Mouse (Mus musculus) embryonic facial prominence, embryonic 11.5 days (tissue): ENCODE data around the gene Phkg2. TPM values are rescaled to one million over a fixed set of nuclear protein-coding genes. Genes with fewer than 3 reads are reported as not detected.

Source experiments
- ATAC-seq: fragments of 200-750 bp; cut with Nextera tagmentation; replicated peaks from 2 replicates; pipeline ENCODE4 v1.8.0; 2017; ENCODE audit warnings: low read depth; ENCODE audit not compliant: insufficient number of reproducible peaks, low FRiP score, low TSS enrichment
- DNase-seq: peaks from one replicate; pipeline ENCODE4 v3.0.0-alpha.2; 2015; ENCODE audit warnings: low spot score
- H3K27ac ChIP-seq: fragments of 300-500 bp; sonication (generic); replicated peaks from 2 replicates; pipeline ENCODE4 v1.5.1; 2014; ENCODE audit warnings: mild to moderate bottlenecking, low read depth, low read length, control low read depth
- H3K27me3 ChIP-seq: fragments of 300-500 bp; sonication (generic); 2 replicates; pipeline ENCODE4 v1.6.1; 2014; ENCODE audit warnings: mild to moderate bottlenecking, low read length, moderate library complexity, mixed read lengths; ENCODE audit not compliant: control insufficient read depth, insufficient read depth
- H3K36me3 ChIP-seq: fragments of 300-500 bp; sonication (generic); replicated peaks from 2 replicates; pipeline ENCODE4 v1.6.1; 2014; ENCODE audit warnings: low read depth, mild to moderate bottlenecking, low read length, moderate library complexity, mixed read lengths; ENCODE audit not compliant: control insufficient read depth, insufficient read depth
- H3K4me1 ChIP-seq: fragments of 300-500 bp; sonication (generic); 2 replicates; pipeline ENCODE4 v1.6.1; 2014; ENCODE audit warnings: low read length, mixed read lengths; ENCODE audit not compliant: control insufficient read depth, insufficient read depth
- H3K4me2 ChIP-seq: fragments of 300-500 bp; sonication (generic); 2 replicates; pipeline ENCODE4 v1.6.1; 2014; ENCODE audit warnings: low read depth, mild to moderate bottlenecking, control low read depth, low read length, moderate library complexity
- H3K4me3 ChIP-seq: fragments of 300-500 bp; sonication (generic); 2 replicates; pipeline ENCODE4 v1.5.1; 2014; ENCODE audit warnings: low read depth, low read length, control low read depth
- H3K9ac ChIP-seq: fragments of 300-500 bp; sonication (generic); replicated peaks from 2 replicates; pipeline ENCODE4 v1.6.1; 2014; ENCODE audit warnings: mild to moderate bottlenecking, control low read depth, low read length
- H3K9me3 ChIP-seq: fragments of 300-500 bp; sonication (generic); replicated peaks from 2 replicates; pipeline ENCODE4 v1.6.1; 2016; ENCODE audit warnings: mild to moderate bottlenecking, low read length, inconsistent platforms, mixed read lengths; ENCODE audit not compliant: control insufficient read depth
- WGBS: fragments of 180-500 bp; shearing (Covaris S2); extraction: QIAGEN DNeasy Blood & Tissue Kit; methylation state at CpG from one replicate; pipeline ENCODE4 v1.1.7; 2014; 5-methylcytosine and 5-hydroxymethylcytosine counted together
- polyA plus RNA-seq: library from polyadenylated mRNA; unstranded; fragments of >200 nt; fragmentation: Nextera tagmentation; extraction: Ambion mirVana; gene quantifications from 2 replicates; pipeline ENCODE4 v1.2.1, GENCODE M21; 2014

Phkg2 gene
- polyA plus RNA-seq, 1 experiment from 2014 or later: 45.8 TPM

DNA sequence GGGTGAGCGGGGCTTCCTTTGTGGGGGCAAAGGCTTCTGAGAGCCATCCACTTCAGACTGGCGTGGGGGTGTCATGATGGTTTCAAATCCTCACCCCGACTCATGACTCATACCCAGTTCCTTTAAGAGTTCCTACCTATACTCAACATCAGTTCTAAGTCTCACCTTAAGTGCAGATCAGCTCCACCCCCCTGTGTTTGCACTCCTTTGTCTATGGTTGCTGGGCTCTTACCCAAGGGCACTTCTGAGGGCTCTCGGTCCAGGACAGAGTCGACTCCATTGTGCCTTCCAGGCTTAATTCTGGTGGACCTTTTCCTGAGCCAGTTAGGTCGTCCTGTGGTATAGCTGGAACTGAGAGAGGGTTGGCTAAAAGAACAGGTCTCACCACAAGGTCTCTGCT, 34.0 kb downstream of the Phkg2 start:
- H3K9ac ChIP-seq: no peak overlapping the region
- H3K9me3 ChIP-seq: no peaks in the 10 kb centered on the region
- no peaks in the 10 kb centered on the region for H3K27me3 ChIP-seq
- no peak overlapping the region for H3K4me3 ChIP-seq
- H3K27ac ChIP-seq: no peak overlapping the region
- no peaks in the 10 kb centered on the region for H3K4me1 ChIP-seq
- no peak for DNase-seq
- no peak for ATAC-seq
- H3K36me3 ChIP-seq: peaks cover 27% of the 10 kb centered on the region
- no peak overlapping the region for H3K4me2 ChIP-seq
- 82% methylated on average over 6 of the region's 6 CpGs for WGBS

DNA sequence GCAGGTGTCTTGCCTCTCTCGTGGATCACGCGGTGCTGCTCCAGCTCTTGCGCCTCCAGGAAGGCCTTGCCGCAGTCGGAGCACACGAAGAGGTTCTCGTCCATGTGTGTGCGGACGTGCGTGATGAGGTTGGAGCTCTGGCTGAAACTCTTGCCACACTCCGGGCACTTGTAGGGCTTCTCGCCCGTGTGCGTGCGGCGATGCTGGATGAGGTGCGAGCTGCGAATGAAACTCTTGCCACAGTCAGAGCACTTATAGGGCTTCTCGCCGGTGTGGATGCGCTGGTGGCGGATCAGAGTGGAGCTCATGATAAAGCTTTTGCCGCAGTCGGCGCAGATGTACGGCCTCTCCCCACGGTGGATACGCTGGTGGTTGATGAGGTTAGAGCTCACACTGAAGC, 37.9 kb downstream of the Phkg2 start:
- Histone ChIP-seq H3K4me1 (peaks cover 3% of the 10 kb centered on the region; the same call in 1 of the 2 replicates), H3K27me3 (no peaks in the 10 kb centered on the region), H3K4me3 (no peak overlapping the region), H3K9ac (no peak overlapping the region), H3K36me3 (peaks cover 24% of the 10 kb centered on the region), H3K27ac (no peak overlapping the region), H3K4me2 (no peak overlapping the region), H3K9me3 (no peaks in the 10 kb centered on the region)
- DNase-seq (no peak), ATAC-seq (no peak)
- WGBS: 97% methylated on average over 29 of the region's 29 CpGs

DNA sequence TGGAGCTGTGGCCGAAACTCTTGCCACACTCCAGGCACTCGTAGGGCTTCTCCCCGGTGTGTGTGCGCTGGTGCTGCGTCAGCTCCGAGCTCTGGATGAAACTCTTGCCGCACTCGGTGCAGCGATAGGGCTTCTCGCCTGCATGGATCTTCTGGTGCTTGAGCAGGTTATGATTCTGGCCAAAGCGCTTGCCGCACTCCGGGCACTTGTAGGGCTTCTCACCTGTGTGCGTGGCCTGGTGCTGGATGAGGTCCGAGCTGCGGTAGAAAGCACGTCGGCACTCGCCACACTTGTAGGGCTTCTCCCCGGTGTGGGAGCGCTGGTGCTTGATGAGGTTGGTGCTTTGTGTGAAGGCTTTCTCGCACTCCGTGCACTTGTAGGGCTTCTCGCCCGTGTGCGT, 38.4 kb downstream of the Phkg2 start:
- H3K9ac ChIP-seq: no peak overlapping the region
- ATAC-seq: no peak
- H3K4me1 ChIP-seq: peaks cover 3% of the 10 kb centered on the region; the same call in 1 of the 2 replicates
- no peak overlapping the region for H3K27ac ChIP-seq
- WGBS: 96% methylated on average over 26 of the region's 26 CpGs
- H3K9me3 ChIP-seq: no peaks in the 10 kb centered on the region
- no peaks in the 10 kb centered on the region for H3K27me3 ChIP-seq
- no peak overlapping the region for H3K4me3 ChIP-seq
- DNase-seq: no peak
- H3K36me3 ChIP-seq: peaks cover 24% of the 10 kb centered on the region
- no peak overlapping the region for H3K4me2 ChIP-seq

DNA sequence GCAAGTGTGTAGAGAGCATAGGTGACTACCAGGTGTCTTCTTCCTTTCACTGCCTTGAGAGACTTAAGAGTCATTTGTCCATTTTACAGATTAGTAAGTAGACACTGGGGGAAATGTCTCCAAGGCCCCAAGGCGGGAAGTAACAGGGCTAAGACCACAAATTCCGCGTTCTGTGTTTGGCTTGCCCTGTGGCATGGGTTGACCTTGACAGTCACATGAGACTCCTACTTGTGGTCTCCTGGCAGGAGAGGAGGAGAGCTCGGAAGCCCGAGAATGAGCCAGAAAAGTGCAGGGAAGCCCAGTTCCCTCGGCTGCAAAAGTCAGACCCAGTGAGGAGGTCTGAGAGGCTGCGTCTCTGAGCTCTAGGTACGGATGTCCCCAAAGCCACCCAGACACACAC, 40.4 kb downstream of the Phkg2 start:
- H3K9me3 ChIP-seq: no peaks in the 10 kb centered on the region

DNA sequence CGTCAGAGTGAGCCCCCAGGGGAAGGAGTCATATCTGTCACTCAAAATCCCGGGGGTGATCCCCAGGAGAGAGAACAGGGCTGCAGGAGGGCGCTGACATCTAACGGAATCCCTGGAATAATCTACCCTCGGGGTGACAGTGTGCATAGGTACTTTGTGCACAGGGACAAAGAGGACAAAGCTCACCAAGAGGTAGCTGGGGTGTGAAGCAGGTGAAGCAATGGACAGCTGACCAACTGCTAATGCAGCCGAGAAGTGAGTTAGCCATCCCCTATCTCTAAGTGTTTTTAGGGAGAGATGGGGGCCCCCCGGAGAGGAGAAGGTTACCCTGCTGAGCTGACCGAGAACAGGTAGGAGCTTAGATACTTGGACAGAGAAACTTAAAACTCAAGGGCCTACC, 41.0 kb downstream of the Phkg2 start:
- 21% methylated on average over 8 of the region's 8 CpGs for WGBS
- peak overlapping the region; percentile 77 for H3K4me3 ChIP-seq
- peak overlapping the region; percentile 57; the same call in 1 of the 2 replicates for H3K27ac ChIP-seq
- H3K27me3 ChIP-seq: no peaks in the 10 kb centered on the region
- H3K4me2 ChIP-seq: peak overlapping the region; percentile 81
- ATAC-seq (no peak), DNase-seq (no peak)
- H3K4me1 ChIP-seq: peaks cover 3% of the 10 kb centered on the region; the same call in 1 of the 2 replicates
- peaks cover 24% of the 10 kb centered on the region for H3K36me3 ChIP-seq
- H3K9ac ChIP-seq: peak overlapping the region; percentile 88
- no peaks in the 10 kb centered on the region for H3K9me3 ChIP-seq

More for the DNA sequence above, 40.4 kb downstream of the Phkg2 start:
- ATAC-seq (no peak), DNase-seq (no peak)
- peaks cover 3% of the 10 kb centered on the region; the same call in 1 of the 2 replicates for H3K4me1 ChIP-seq
- no peaks in the 10 kb centered on the region for H3K27me3 ChIP-seq
- WGBS: 80% methylated on average over 8 of the region's 8 CpGs
- no peak overlapping the region for H3K9ac ChIP-seq
- H3K4me3 ChIP-seq: 0 out of 2 replicates have a peak overlapping the region, but pooled peaks have one; percentile 77
- peaks cover 24% of the 10 kb centered on the region for H3K36me3 ChIP-seq
- H3K4me2 ChIP-seq: peak overlapping the region; percentile 81
- no peak overlapping the region for H3K27ac ChIP-seq

DNA sequence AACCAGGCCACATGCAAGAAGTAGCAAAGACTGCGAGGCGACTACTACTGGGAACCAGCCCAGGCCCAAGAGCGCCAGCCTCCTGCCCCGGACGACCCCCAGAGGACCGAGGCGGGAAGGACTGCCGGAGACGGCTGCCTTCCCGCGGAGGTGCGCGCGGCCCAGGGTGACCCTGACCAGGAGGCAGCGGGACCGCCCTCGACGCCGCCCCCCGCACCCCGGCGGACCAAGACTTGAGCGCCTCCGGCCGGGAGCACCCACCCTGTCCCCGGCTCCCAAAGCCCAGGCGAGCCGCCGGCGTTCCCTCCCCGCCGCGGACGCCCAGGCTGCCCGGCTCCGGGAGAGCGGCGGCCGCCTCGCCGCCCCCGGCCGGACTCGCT, 41.4 kb downstream of the Phkg2 start:
- Histone ChIP-seq H3K9ac (peak overlapping the region; percentile 88), H3K4me2 (peak overlapping the region; percentile 81), H3K27me3 (no peaks in the 10 kb centered on the region), H3K4me3 (peak overlapping the region; percentile 77), H3K36me3 (peaks cover 24% of the 10 kb centered on the region), H3K9me3 (no peaks in the 10 kb centered on the region), H3K4me1 (peaks cover 3% of the 10 kb centered on the region; the same call in 1 of the 2 replicates), H3K27ac (peak overlapping the region; percentile 57)
- ATAC-seq (peak; percentile 47), DNase-seq (peak; percentile 45)
- WGBS: 0% methylated on average over 14 of the region's 44 CpGs

GRCm38 (mm10) chr7:127614891-127615843, 42.0 kb downstream of the Phkg2 start, which contains the start of gene Zfp629:
Gene Zfp629, minus strand, starts transcription at chr7:127615797.
- peak; percentile 87 for ATAC-seq
- DNase-seq: peak; percentile 93
- Histone ChIP-seq H3K27me3 (no peaks in the 10 kb centered on the region), H3K4me2 (peak within 1 kb of the TSS; percentile 81), H3K4me1 (peaks cover 3% of the 10 kb centered on the region; the same call in 1 of the 2 replicates), H3K36me3 (peaks cover 20% of the 10 kb centered on the region), H3K4me3 (peak within 1 kb of the TSS; percentile 77), H3K27ac (peak within 1 kb of the TSS; percentile 57), H3K9ac (peak within 1 kb of the TSS; percentile 88), H3K9me3 (no peaks in the 10 kb centered on the region)
- WGBS: under 1% methylated on average over 27 of the region's 50 CpGs

- Histone ChIP-seq H3K27me3 (no peaks in the 10 kb centered on the region), H3K4me3 (no peak overlapping the region), H3K36me3 (peaks cover 10% of the 10 kb centered on the region), H3K9ac (no peak overlapping the region), H3K27ac (no peak overlapping the region), H3K9me3 (no peaks in the 10 kb centered on the region), H3K4me1 (peaks cover 3% of the 10 kb centered on the region; the same call in 1 of the 2 replicates), H3K4me2 (no peak overlapping the region)
- WGBS: 71% methylated on average over 1 of the region's 1 CpGs
- 0 out of 2 replicates have a peak, but pooled peaks have one; percentile 9 for ATAC-seq
- DNase-seq: no peak
These were observed 43.2 kb downstream of the Phkg2 start for GRCm38 (mm10) chr7:127616336-127616735.
